Mouse (Mus musculus) testis, adult 2 months (tissue): Measurements from ENCODE around the gene Rffl. TPM values are rescaled to one million over a fixed set of nuclear protein-coding genes. Genes with fewer than 3 reads are reported as not detected.

Source experiments
- H3K27ac ChIP-seq: fragments of 200-500 bp; 2 replicates; pipeline ENCODE4 v1.5.1; 2012; ENCODE audit warnings: low read depth, low read length; ENCODE audit not compliant: control insufficient read depth, insufficient read depth
- H3K27me3 ChIP-seq: fragments of 200-500 bp; 2 replicates; pipeline ENCODE4 v1.6.1; 2012; ENCODE audit warnings: mild to moderate bottlenecking, low read length, moderate library complexity; ENCODE audit not compliant: control insufficient read depth, insufficient read depth
- H3K36me3 ChIP-seq: fragments of 200-500 bp; 2 replicates; pipeline ENCODE4 v1.6.1; 2012; ENCODE audit warnings: mild to moderate bottlenecking, low read length; ENCODE audit not compliant: control insufficient read depth, insufficient read depth
- H3K4me1 ChIP-seq: fragments of 200-500 bp; 2 replicates; pipeline ENCODE4 v1.6.1; 2012; ENCODE audit warnings: low read length; ENCODE audit not compliant: control insufficient read depth, insufficient read depth
- H3K4me3 ChIP-seq: fragments of 200-500 bp; 2 replicates; pipeline ENCODE4 v1.5.1; 2012; ENCODE audit warnings: low read depth, mild to moderate bottlenecking, low read length, moderate library complexity, mixed read lengths; ENCODE audit not compliant: control insufficient read depth
- CTCF ChIP-seq: fragments of 200-500 bp; IDR thresholded peaks from 2 replicates; pipeline ENCODE4 v1.5.1; 2012; ENCODE audit warnings: low read depth, mild to moderate bottlenecking, inconsistent platforms, low read length, moderate library complexity; ENCODE audit not compliant: control insufficient read depth, insufficient read depth, insufficient replicate concordance
- POLR2A ChIP-seq: fragments of 200-500 bp; IDR thresholded peaks from 2 replicates; pipeline ENCODE4 v1.6.1; 2012; ENCODE audit warnings: low read depth, mild to moderate bottlenecking, inconsistent platforms, low read length, moderate library complexity; ENCODE audit not compliant: control insufficient read depth
- polyA plus RNA-seq: library from polyadenylated mRNA; depleted of rRNA; stranded (reverse); fragments of >200 nt; gene quantifications from 2 replicates; pipeline ENCODE4 v1.2.3, GENCODE M21; 2012

The Rffl gene
- polyA plus RNA-seq, 1 experiment, result 143 TPM

DNA sequence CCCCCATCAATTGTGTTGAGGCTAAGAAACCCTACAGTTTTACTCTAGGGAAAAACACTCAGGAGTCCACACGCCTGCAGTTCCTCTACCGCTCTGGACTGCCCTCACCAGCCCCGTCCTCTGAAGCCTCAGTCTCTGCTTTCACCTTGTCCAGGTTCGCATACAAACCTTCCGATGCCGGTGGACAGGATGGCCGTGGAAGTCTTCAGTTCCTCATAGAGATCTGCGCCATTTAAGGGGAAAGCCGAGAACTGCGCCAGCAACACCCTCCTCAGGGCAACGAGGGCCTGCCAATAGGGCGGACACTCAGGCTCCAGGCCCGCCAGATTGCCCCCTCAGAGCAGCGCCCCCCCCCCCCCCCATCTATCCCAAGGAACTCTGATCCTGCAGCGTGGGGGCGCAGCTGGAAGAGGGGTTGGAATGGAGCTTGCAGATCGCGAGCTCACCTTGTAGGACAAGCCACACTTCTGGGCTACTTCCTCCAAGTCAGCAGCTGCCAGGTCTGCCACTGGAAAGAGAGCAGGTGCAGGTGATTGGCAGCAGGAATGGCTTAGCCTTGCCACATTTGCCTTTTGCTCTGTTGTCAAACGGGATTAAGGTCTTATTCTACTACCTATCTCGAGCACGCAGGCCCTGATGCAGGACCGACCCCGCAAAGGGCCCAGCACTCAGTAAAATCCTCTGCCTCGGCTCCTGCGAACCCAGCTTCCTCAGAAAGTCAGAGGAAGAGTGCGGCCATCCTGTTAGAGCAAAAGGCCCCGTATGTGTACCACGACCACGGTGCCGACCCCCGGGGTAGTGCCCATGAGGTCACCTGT is 18.7 kb upstream of the Rffl start:
- H3K27ac ChIP-seq, result peak overlapping the region; percentile 1; the same call in 1 of the 2 replicates
- no peaks in the 10 kb centered on the region for H3K27me3 ChIP-seq
- peak overlapping the region; percentile 85 for H3K4me3 ChIP-seq
- no peak for TF ChIP-seq CTCF
- no peak for TF ChIP-seq POLR2A
- peaks cover 2% of the 10 kb centered on the region; the same call in 1 of the 2 replicates for H3K4me1 ChIP-seq
- H3K36me3 ChIP-seq, result no peaks in the 10 kb centered on the region

DNA sequence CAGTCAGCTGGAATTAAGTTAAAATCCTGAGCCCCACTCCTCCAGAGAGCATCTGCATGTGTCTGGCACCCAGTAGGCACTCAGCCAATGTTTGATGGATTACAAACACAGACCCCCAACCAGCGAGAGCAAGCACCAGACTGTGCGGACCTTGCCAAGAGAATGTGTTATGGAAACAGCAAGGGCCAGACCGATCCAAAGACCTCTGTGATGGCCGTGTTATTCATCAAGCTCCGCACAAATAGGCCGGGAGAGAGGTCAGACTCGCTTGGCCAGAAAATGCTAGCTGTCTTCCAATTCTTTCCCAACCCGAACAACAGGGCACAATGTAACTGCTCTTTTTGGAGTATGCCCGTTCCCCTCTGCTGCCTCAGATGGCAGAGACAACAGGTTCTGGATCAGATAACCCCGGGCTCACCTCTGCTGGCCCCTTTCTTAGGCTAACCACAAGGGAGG is 17.5 kb upstream of the Rffl start:
- H3K27ac ChIP-seq, result no peak overlapping the region; the same call in 1 of the 2 replicates
- H3K4me3 ChIP-seq, result peak overlapping the region; percentile 16
- peaks cover 2% of the 10 kb centered on the region; the same call in 1 of the 2 replicates for H3K4me1 ChIP-seq
- no peak for TF ChIP-seq CTCF
- no peak for TF ChIP-seq POLR2A
- H3K27me3 ChIP-seq, result no peaks in the 10 kb centered on the region
- no peaks in the 10 kb centered on the region for H3K36me3 ChIP-seq

DNA sequence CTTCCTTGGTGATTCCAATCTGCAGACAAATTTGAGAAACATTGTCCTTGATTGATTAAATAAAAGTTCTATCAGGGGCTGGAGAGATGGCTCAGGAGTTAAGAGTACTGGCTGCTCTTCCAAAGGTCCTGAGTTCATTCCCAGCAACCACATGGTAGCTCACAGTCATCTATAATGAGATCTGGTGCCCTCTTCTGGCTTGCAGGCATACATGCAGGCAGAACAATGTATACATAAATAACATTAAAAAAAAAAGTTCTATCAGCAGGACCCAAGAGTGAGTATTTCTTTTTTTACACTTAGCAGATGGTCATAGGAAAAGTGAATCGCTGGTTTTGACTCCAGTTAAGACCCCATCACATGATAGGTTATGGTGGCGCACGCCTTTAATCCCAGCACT is 15.5 kb upstream of the Rffl start:
- TF ChIP-seq POLR2A (no peak), CTCF (no peak)
- H3K27ac ChIP-seq, result no peak overlapping the region
- H3K36me3 ChIP-seq, result no peaks in the 10 kb centered on the region
- no peaks in the 10 kb centered on the region for H3K27me3 ChIP-seq
- no peak overlapping the region for H3K4me3 ChIP-seq
- H3K4me1 ChIP-seq, result peaks cover 2% of the 10 kb centered on the region; the same call in 1 of the 2 replicates

DNA sequence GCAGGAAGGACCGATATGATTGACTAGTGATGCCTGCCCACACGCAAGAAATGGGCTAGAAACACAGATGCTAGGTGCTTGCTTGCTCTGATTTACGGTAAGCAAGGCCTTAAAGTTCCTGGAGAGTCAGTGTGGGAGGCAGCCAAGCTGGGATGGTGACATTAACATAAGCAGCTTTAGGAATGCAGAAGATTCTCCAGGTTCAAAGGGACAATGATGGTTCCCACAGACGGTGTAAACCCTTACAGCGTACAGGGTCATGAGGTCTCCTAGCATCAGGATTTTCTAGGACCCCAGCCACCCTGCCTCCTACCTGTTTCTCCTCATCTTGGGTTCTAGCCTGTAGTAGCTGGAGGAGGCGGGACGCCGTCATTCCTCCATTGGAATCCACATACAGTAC is 12.2 kb upstream of the Rffl start:
- H3K36me3 ChIP-seq, result no peaks in the 10 kb centered on the region
- TF ChIP-seq POLR2A (no peak), CTCF (no peak)
- no peak overlapping the region for H3K4me3 ChIP-seq
- no peak overlapping the region for H3K27ac ChIP-seq
- no peaks in the 10 kb centered on the region for H3K4me1 ChIP-seq
- no peaks in the 10 kb centered on the region for H3K27me3 ChIP-seq

DNA sequence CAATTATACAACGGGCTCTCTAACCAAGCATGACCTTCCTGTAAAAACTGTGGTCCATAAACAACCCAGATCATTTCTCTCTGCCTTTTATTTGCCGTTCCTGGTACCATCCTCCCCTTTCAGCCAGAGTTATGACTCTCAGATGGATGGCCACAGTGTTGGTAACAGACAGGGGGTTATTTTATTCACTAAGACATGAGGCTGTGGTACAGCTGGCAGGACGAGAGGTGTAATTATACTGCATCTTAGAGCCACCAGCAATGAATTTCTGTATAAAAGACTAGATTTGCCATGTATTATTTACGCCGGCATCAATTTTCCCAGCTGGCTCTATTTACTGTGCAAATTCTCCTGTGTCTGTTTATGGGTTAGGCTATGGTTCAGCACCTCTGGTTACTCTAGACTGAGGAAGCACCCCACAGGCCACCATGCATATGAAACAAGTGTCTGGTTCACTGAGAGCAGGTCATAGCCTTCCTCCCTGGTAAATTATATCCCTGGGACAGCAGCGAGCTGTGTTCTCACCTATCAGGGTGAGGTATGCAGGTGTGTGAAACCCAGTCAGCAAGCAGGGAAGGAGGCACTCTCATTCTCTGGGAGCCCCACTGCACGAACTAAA is 6.8 kb upstream of the Rffl start:
- no peaks in the 10 kb centered on the region for H3K27me3 ChIP-seq
- H3K27ac ChIP-seq, result no peak overlapping the region
- H3K4me1 ChIP-seq, result no peaks in the 10 kb centered on the region
- no peak for TF ChIP-seq POLR2A
- no peak for TF ChIP-seq CTCF
- no peaks in the 10 kb centered on the region for H3K36me3 ChIP-seq
- H3K4me3 ChIP-seq, result no peak overlapping the region

DNA sequence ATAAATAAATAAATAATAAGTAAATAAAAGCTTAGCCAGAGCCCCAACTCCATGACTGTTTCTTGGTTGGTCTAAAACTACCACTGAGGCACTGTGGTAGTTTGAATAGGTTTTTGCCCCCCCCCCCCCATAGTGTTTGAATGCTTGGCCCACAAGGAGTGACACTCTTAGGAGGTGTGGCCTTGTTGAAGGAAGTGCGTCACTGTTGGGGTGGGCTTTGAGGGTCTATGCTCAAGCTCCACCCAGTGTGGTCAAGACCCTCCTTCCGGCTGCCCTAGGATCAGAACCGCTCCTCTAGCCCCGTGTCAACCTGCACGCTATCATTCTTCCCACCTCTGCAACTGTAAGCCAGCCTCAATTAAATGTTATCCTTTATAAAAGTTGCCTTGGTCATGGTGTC is 4.6 kb upstream of the Rffl start:
- Histone ChIP-seq H3K4me3 (no peak overlapping the region), H3K4me1 (peaks cover 6% of the 10 kb centered on the region), H3K27me3 (no peaks in the 10 kb centered on the region), H3K36me3 (no peaks in the 10 kb centered on the region), H3K27ac (no peak overlapping the region)
- no peak; the same call in 1 of the 2 replicates for TF ChIP-seq CTCF
- TF ChIP-seq POLR2A, result no peak

DNA sequence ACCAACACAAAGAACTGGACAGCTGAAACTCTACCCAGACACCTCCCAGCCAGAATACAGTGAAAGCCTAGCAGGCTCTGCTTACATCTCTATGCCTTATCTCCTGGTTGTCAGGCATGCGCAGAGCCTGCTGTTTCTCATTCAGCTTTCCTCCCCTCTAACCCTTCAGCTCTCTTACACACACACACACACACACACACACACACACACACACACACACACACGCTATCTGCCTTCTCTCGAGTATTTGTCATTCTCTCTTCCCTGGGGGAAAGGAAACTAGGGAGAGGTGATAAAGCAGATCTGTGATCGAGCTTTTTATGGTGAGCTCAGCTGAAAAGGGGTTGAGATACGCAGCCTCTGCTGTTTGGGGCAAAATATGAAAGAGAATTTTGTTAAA is 3.9 kb upstream of the Rffl start:
- Histone ChIP-seq H3K27ac (no peak overlapping the region), H3K4me3 (no peak overlapping the region), H3K27me3 (no peaks in the 10 kb centered on the region), H3K4me1 (peaks cover 9% of the 10 kb centered on the region), H3K36me3 (no peaks in the 10 kb centered on the region)
- no peak for TF ChIP-seq POLR2A
- TF ChIP-seq CTCF, result no peak
